Mouse (Mus musculus) hindbrain, embryonic 11.5 days (tissue): Measurements from ENCODE around the gene Hsp90aa1. TPM values are rescaled to one million over a fixed set of nuclear protein-coding genes. Genes with fewer than 3 reads are reported as not detected.
"Not testable (repeated sequence)": the region's sequence is repeated elsewhere in the genome, so short reads cannot be mapped to it uniquely, and the experiment has no call there.

Experiments
- ATAC-seq: fragments of 200-750 bp; cut with Nextera tagmentation; 2 replicates; pipeline ENCODE4 v1.8.0; 2017; ENCODE audit warnings: mild to moderate bottlenecking, moderate TSS enrichment, moderate library complexity; ENCODE audit not compliant: low FRiP score
- DNase-seq: peaks from one replicate; pipeline ENCODE4 v3.0.0-alpha.2; 2015; ENCODE audit warnings: low spot score
- H3K27ac ChIP-seq: fragments of 300-500 bp; sonication (generic); 2 replicates; pipeline ENCODE4 v1.5.1; 2014; ENCODE audit warnings: mild to moderate bottlenecking, low read depth, low read length
- H3K27me3 ChIP-seq: fragments of 300-500 bp; sonication (generic); 2 replicates; pipeline ENCODE4 v1.6.1; 2014; ENCODE audit warnings: mild to moderate bottlenecking, low read length, moderate library complexity, mixed read lengths; ENCODE audit not compliant: control insufficient read depth, insufficient read depth
- H3K36me3 ChIP-seq: fragments of 300-500 bp; sonication (generic); 2 replicates; pipeline ENCODE4 v1.6.1; 2014; ENCODE audit warnings: mild to moderate bottlenecking, low read length, moderate library complexity, mixed read lengths; ENCODE audit not compliant: control insufficient read depth, insufficient read depth
- H3K4me1 ChIP-seq: fragments of 300-500 bp; sonication (generic); replicated peaks from 2 replicates; pipeline ENCODE4 v1.6.1; 2014; ENCODE audit warnings: low read length, mixed read lengths; ENCODE audit not compliant: control insufficient read depth, insufficient read depth
- H3K4me2 ChIP-seq: fragments of 300-500 bp; sonication (generic); replicated peaks from 2 replicates; pipeline ENCODE4 v1.6.1; 2014; ENCODE audit warnings: mild to moderate bottlenecking, low read depth, low read length
- H3K4me3 ChIP-seq: fragments of 300-500 bp; sonication (generic); 2 replicates; pipeline ENCODE4 v1.5.1; 2014; ENCODE audit warnings: low read depth, low read length
- H3K9ac ChIP-seq: fragments of 300-500 bp; sonication (generic); 2 replicates; pipeline ENCODE4 v1.6.1; 2014; ENCODE audit warnings: low read depth, low read length
- H3K9me3 ChIP-seq: fragments of 300-500 bp; sonication (generic); 2 replicates; pipeline ENCODE4 v1.6.1; 2016; ENCODE audit warnings: low read length; ENCODE audit not compliant: control insufficient read depth
- WGBS: fragments of 180-500 bp; shearing (Covaris S2); extraction: QIAGEN DNeasy Blood & Tissue Kit; methylation state at CpG from one replicate; pipeline ENCODE4 v1.1.7; 2014; 5-methylcytosine and 5-hydroxymethylcytosine counted together
- polyA plus RNA-seq: library from polyadenylated mRNA; unstranded; fragments of >200 nt; fragmentation: Nextera tagmentation; extraction: Ambion mirVana; gene quantifications from 2 replicates; pipeline ENCODE4 v1.2.1, GENCODE M21; 2014

Hsp90aa1 gene
- polyA plus RNA-seq, 1 experiment from 2014 or later: 1,600 TPM

DNA sequence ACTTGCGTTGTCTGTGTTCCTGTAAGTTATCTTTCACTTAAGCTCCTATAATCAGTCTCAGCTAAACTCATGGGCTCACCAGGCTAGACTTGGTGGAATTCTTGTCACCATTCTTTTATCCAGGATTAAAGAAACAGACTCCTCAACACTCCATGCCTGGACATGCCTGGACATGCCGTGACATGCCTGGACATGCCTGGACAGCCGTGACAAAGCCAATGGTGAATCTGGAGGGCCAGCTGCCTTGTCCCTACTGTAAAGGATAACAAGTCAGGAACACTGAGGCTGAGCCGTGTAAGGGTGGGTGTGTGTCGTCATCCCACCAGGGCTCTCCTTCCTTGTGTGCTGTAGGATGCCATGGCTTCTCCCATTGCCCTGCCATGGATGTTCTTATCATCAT, 22.5 kb upstream of the Hsp90aa1 start:
- Histone ChIP-seq H3K36me3 (no peaks in the 10 kb centered on the region), H3K4me2 (no peak overlapping the region), H3K9ac (no peak overlapping the region), H3K9me3 (no peaks in the 10 kb centered on the region), H3K27me3 (no peaks in the 10 kb centered on the region), H3K27ac (no peak overlapping the region), H3K4me1 (no peaks in the 10 kb centered on the region), H3K4me3 (no peak overlapping the region)
- DNase-seq: no peak
- no peak for ATAC-seq
- WGBS: 90% methylated on average over 5 of the region's 5 CpGs

DNA sequence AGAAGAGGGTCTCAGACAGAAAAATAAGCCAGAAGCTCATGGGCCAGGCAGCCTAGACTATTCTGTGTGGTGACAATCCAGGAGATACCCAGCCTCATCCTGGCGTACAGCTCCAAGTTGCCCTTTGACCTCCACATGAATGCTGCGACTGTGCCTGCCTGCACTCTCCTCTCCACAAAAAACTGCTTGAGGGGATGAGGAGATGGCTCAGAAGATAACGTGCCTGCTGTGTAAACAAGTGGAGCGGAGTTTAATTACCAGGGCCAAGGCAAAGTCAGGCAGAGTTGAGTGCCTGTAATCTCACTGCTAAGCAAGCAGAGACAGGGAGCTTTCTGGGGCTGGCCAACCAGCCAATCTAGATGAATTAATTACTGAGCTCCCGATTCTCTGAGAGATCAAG, 13.5 kb upstream of the Hsp90aa1 start:
- no peak for ATAC-seq
- no peak for DNase-seq
- Histone ChIP-seq H3K9ac (no peak overlapping the region), H3K4me1 (no peaks in the 10 kb centered on the region), H3K27me3 (no peaks in the 10 kb centered on the region), H3K4me2 (no peak overlapping the region), H3K27ac (no peak overlapping the region), H3K36me3 (no peaks in the 10 kb centered on the region), H3K9me3 (no peaks in the 10 kb centered on the region), H3K4me3 (no peak overlapping the region)
- 29% methylated on average over 5 of the region's 5 CpGs for WGBS

- ATAC-seq: no peak
Measured at GRCm38 (mm10) chr12:110714215-110714614, 11.7 kb upstream of the Hsp90aa1 start.

DNA sequence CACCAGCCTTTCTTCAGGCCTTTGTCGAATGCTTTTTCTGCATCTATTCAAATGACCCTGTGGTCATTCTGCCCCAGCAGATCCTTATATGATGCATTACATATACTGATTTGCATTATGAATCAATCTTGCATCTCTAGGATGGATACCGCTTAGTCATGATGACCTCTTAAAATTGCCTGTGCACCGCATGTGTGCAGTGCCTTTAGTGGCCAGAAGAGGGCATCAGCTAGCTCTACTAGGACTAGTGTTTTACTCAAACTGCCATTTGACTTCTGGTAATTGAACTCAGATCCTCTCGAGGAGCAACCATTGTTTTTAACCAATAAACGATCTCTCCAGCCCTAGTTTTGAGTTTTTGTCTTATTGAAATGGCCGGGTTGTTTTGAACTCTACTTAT, 11.3 kb upstream of the Hsp90aa1 start:
- Histone ChIP-seq H3K4me2 (no peak overlapping the region), H3K27me3 (no peaks in the 10 kb centered on the region), H3K9ac (no peak overlapping the region), H3K4me3 (no peak overlapping the region), H3K9me3 (no peaks in the 10 kb centered on the region), H3K36me3 (no peaks in the 10 kb centered on the region), H3K4me1 (no peaks in the 10 kb centered on the region), H3K27ac (no peak overlapping the region)
- DNase-seq (no peak), ATAC-seq (no peak)
- WGBS: 95% methylated on average over 6 of the region's 6 CpGs

More at GRCm38 (mm10) chr12:110714215-110714614, 11.7 kb upstream of the Hsp90aa1 start:
- no peaks in the 10 kb centered on the region for H3K36me3 ChIP-seq
- H3K27me3 ChIP-seq: no peaks in the 10 kb centered on the region
- no peak overlapping the region for H3K27ac ChIP-seq
- DNase-seq: no peak
- no peak overlapping the region for H3K4me3 ChIP-seq
- 93% methylated on average over 6 of the region's 6 CpGs for WGBS
- no peaks in the 10 kb centered on the region for H3K9me3 ChIP-seq
- no peak overlapping the region for H3K9ac ChIP-seq
- no peak overlapping the region for H3K4me2 ChIP-seq
- H3K4me1 ChIP-seq: no peaks in the 10 kb centered on the region

DNA sequence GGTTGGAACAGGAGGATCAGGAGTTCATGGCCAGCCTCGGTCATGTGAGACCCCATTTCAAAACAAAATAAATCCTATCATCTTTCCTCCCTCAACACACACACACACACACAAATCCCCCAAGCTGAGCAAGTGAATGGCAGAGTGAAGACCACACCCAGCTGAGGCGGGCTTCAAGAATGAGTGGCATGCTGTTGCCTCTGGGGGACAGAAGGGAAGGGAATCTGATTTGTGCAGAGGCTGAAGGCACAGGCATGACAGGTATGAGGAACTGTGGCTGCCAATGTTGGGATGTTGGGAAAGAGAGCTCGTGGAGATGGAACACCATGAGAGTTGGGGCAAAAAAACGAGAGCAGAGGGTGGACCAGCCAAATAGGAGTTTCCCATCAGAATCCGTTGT, 8.7 kb upstream of the Hsp90aa1 start:
- ATAC-seq: no peak
- DNase-seq: no peak
- H3K27me3 ChIP-seq: no peaks in the 10 kb centered on the region
- H3K9me3 ChIP-seq: no peaks in the 10 kb centered on the region
- no peak overlapping the region for H3K4me2 ChIP-seq
- no peak overlapping the region for H3K4me3 ChIP-seq
- H3K9ac ChIP-seq: no peak overlapping the region
- WGBS: 71% methylated on average over 5 of the region's 5 CpGs
- no peak overlapping the region for H3K27ac ChIP-seq
- no peaks in the 10 kb centered on the region for H3K36me3 ChIP-seq
- H3K4me1 ChIP-seq: no peaks in the 10 kb centered on the region

DNA sequence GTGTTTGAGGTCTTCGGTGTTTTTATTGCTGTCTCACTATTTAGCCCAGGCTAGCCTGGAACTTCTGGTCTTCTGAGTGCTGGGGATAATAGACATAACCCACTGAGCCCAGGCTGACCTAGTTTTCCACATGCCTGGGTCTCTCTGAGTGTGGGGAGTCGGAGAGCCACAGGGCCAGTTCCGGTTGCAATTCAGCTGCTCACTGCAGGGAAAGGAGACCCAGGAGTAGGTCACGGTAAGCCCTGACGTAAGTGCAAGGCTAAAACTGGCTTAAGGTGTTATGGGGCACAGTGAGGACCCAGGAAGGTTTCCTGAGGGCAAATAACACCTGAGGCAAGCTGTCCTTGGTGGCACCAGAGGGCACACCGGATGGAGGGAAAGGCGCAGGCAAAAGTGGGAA, 4.9 kb upstream of the Hsp90aa1 start:
- Histone ChIP-seq H3K4me2 (no peak overlapping the region), H3K4me1 (no peaks in the 10 kb centered on the region), H3K9ac (0 out of 2 replicates have a peak overlapping the region, but pooled peaks have one; percentile 15), H3K27ac (no peak overlapping the region), H3K36me3 (no peaks in the 10 kb centered on the region), H3K4me3 (no peak overlapping the region), H3K9me3 (no peaks in the 10 kb centered on the region), H3K27me3 (no peaks in the 10 kb centered on the region)
- no peak for ATAC-seq
- no peak for DNase-seq
- 92% methylated on average over 7 of the region's 7 CpGs for WGBS

- H3K4me3 ChIP-seq: peak overlapping the region; percentile 25
- DNase-seq (peak; percentile 65), ATAC-seq (peak; percentile 76)
- H3K9ac ChIP-seq: peak overlapping the region; percentile 25; the same call in 1 of the 2 replicates
- peak overlapping the region; percentile 12; the same call in 1 of the 2 replicates for H3K27ac ChIP-seq
- H3K27me3 ChIP-seq: no peaks in the 10 kb centered on the region
- H3K4me1 ChIP-seq: no peaks in the 10 kb centered on the region
- no peaks in the 10 kb centered on the region for H3K36me3 ChIP-seq
- H3K4me2 ChIP-seq: peak overlapping the region; percentile 42
- no peaks in the 10 kb centered on the region for H3K9me3 ChIP-seq
- 1% methylated on average over 27 of the region's 27 CpGs for WGBS
Measured at GRCm38 (mm10) chr12:110706337-110707231, 4.1 kb upstream of the Hsp90aa1 start.

DNA sequence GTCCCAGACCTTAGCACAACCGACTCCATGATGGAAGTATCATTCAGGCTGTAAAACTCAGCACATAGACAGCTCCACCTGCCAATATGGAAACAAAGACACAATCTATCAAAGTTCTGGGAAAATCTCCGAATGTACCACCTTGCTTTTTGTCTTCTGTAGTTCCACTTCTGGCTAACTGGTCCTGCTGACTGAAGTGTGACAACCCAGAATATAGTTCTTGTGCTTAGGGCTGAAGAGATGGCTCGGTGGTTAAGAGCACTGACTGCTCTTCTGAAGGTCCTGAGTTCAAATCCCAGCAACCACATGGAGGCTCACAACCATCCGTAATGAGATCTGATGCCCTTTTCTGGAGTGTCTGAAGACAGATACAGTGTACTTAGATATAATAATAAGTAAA, 2.9 kb upstream of the Hsp90aa1 start:
- H3K4me1 ChIP-seq, H3K27me3 ChIP-seq, H3K27ac ChIP-seq, H3K4me2 ChIP-seq, H3K9ac ChIP-seq, DNase-seq, H3K4me3 ChIP-seq, ATAC-seq, H3K9me3 ChIP-seq, H3K36me3 ChIP-seq: not testable (repeated sequence)
- 82% methylated on average over 4 of the region's 4 CpGs for WGBS

GRCm38 (mm10) chr12:110703682-110704081, 1.2 kb upstream of the Hsp90aa1 start:
- Histone ChIP-seq H3K9ac (no peak overlapping the region), H3K4me1 (no peaks in the 10 kb centered on the region), H3K27me3 (no peaks in the 10 kb centered on the region), H3K9me3 (no peaks in the 10 kb centered on the region), H3K4me2 (no peak overlapping the region), H3K36me3 (no peaks in the 10 kb centered on the region), H3K4me3 (no peak overlapping the region), H3K27ac (no peak overlapping the region)
- WGBS: 73% methylated on average over 7 of the region's 7 CpGs
- ATAC-seq (no peak), DNase-seq (no peak)
